Mouse (Mus musculus): Measurements from ENCODE around the gene Tpx2. TPM values are rescaled to one million over a fixed set of nuclear protein-coding genes. Genes with fewer than 3 reads are reported as not detected.
A peak's percentile ranks its signal among the peaks of the same experiment; 100 is the strongest.

Tpx2 gene
- total and polyA plus RNA-seq, 2 experiments from 2014 or later = 11.0 to 22.5 TPM

GRCm38 (mm10) chr2:152942898-152943515 is 95.2 kb downstream of the Tpx2 start:
- no peak for TF ChIP-seq CTCF (IDR thresholded peaks at IDR 0.05; ENCODE audit: low read depth)
- no peak for DNase-seq
- Histone ChIP-seq H3K4me2 (ENCODE audit: low read depth) (peak overlapping the region; percentile 94), H3K4me3 (ENCODE audit: low read depth, low read length) (peak overlapping the region; percentile 45), H3K27ac (ENCODE audit: low read depth, low read length) (no peak overlapping the region), H3K9me3 (ENCODE audit: low read length) (no peaks in the 10 kb centered on the region), H3K4me1 (ENCODE audit: insufficient read depth) (no peaks in the 10 kb centered on the region), H3K9ac (peak overlapping the region; percentile 36), H3K27me3 (ENCODE audit: insufficient read depth, low read length) (peaks cover 48% of the 10 kb centered on the region), H3K36me3 (ENCODE audit: insufficient read depth) (no peaks in the 10 kb centered on the region)
- peak; percentile 17; the same call in 1 of the 2 replicates for ATAC-seq
- under 1% methylated on average over 59 of the region's 65 CpGs for WGBS

- ATAC-seq = peak; percentile 51; the same call in 1 of the 2 replicates
- peak; percentile 42 for TF ChIP-seq CTCF (IDR thresholded peaks at IDR 0.05; ENCODE audit: low read depth)
- H3K27me3 ChIP-seq (ENCODE audit: insufficient read depth, low read length) = peaks cover 48% of the 10 kb centered on the region
Observed at GRCm38 (mm10) chr2:152943568-152943967, 95.8 kb downstream of the Tpx2 start.

GRCm38 (mm10) chr2:152944013-152944412 is 96.2 kb downstream of the Tpx2 start:
- Histone ChIP-seq H3K27me3 (ENCODE audit: insufficient read depth, low read length) (peaks cover 47% of the 10 kb centered on the region), H3K36me3 (ENCODE audit: insufficient read depth) (no peaks in the 10 kb centered on the region), H3K9ac (no peak overlapping the region), H3K27ac (ENCODE audit: low read depth, low read length) (no peak overlapping the region), H3K9me3 (ENCODE audit: low read length) (no peaks in the 10 kb centered on the region), H3K4me1 (ENCODE audit: insufficient read depth) (no peaks in the 10 kb centered on the region), H3K4me2 (ENCODE audit: low read depth) (no peak overlapping the region), H3K4me3 (ENCODE audit: low read depth, low read length) (no peak overlapping the region)
- DNase-seq (no peak), ATAC-seq (no peak)
- 52% methylated on average over 9 of the region's 9 CpGs for WGBS
- no peak for TF ChIP-seq CTCF (IDR thresholded peaks at IDR 0.05; ENCODE audit: low read depth)

More at GRCm38 (mm10) chr2:152943568-152943967, 95.8 kb downstream of the Tpx2 start:
- peak overlapping the region; percentile 94 for H3K4me2 ChIP-seq (ENCODE audit: low read depth)
- no peaks in the 10 kb centered on the region for H3K4me1 ChIP-seq (ENCODE audit: insufficient read depth)
- peak overlapping the region; percentile 36 for H3K9ac ChIP-seq
- no peaks in the 10 kb centered on the region for H3K9me3 ChIP-seq (ENCODE audit: low read length)
- WGBS = 5% methylated on average over 8 of the region's 8 CpGs
- peak; percentile 38 for DNase-seq
- H3K4me3 ChIP-seq (ENCODE audit: low read depth, low read length) = peak overlapping the region; percentile 45
- H3K36me3 ChIP-seq (ENCODE audit: insufficient read depth) = no peaks in the 10 kb centered on the region
- H3K27ac ChIP-seq (ENCODE audit: low read depth, low read length) = no peak overlapping the region

Small RNA genes within 50 kb of the gene (microRNA-seq; reads per million reads assigned to microRNA genes)
- 0.77 to 1.2 reads per million in 2 experiments for gene Mir5622

Other genes starting within 250 kb of the Tpx2 start
- gene Defb45, start 248.6 kb upstream of the Tpx2 start, total RNA-seq (2014; rRNA removed) = not detected in 2 replicates
- gene Defb45, start 248.6 kb upstream of the Tpx2 start, polyA plus RNA-seq (2015; fragmentation: Nextera tagmentation; extraction: Ambion mirVana) = not detected in 2 replicates
- not detected in 2 replicates for gene Defb36, start 243.6 kb upstream of the Tpx2 start, total RNA-seq (2014; rRNA removed)
- not detected in 2 replicates for gene Defb36, start 243.6 kb upstream of the Tpx2 start, polyA plus RNA-seq (2015; fragmentation: Nextera tagmentation; extraction: Ambion mirVana)
- gene Defb25, start 224.9 kb upstream of the Tpx2 start, total RNA-seq (2014; rRNA removed) = not detected in 2 replicates
- not detected in 2 replicates for gene Defb25, start 224.9 kb upstream of the Tpx2 start, polyA plus RNA-seq (2015; fragmentation: Nextera tagmentation; extraction: Ambion mirVana)
- gene Rem1, start 221.0 kb upstream of the Tpx2 start, total RNA-seq (2014; rRNA removed) = 0.46 and 2.7 TPM in 2 replicates
- gene Rem1, start 221.0 kb upstream of the Tpx2 start, polyA plus RNA-seq (2015; fragmentation: Nextera tagmentation; extraction: Ambion mirVana) = 0.44 and 0.53 TPM in 2 replicates
- gene H13, start 178.5 kb upstream of the Tpx2 start, total RNA-seq (2014; rRNA removed) = 121 and 177 TPM in 2 replicates
- gene H13, start 178.5 kb upstream of the Tpx2 start, polyA plus RNA-seq (2015; fragmentation: Nextera tagmentation; extraction: Ambion mirVana) = 165 and 166 TPM in 2 replicates
- 21.5 and 30.8 TPM in 2 replicates for gene Mcts2, start 160.9 kb upstream of the Tpx2 start, total RNA-seq (2014; rRNA removed)
- 26.6 and 29.9 TPM in 2 replicates for gene Mcts2, start 160.9 kb upstream of the Tpx2 start, polyA plus RNA-seq (2015; fragmentation: Nextera tagmentation; extraction: Ambion mirVana)
- gene Id1, start 111.7 kb upstream of the Tpx2 start, total RNA-seq (2014; rRNA removed) = 58.8 and 70.5 TPM in 2 replicates
- gene Id1, start 111.7 kb upstream of the Tpx2 start, polyA plus RNA-seq (2015; fragmentation: Nextera tagmentation; extraction: Ambion mirVana) = 59.8 and 71.3 TPM in 2 replicates
- gene Cox4i2, start 93.8 kb upstream of the Tpx2 start, total RNA-seq (2014; rRNA removed) = 4.3 TPM in 2 replicates
- 4.4 and 5.4 TPM in 2 replicates for gene Cox4i2, start 93.8 kb upstream of the Tpx2 start, polyA plus RNA-seq (2015; fragmentation: Nextera tagmentation; extraction: Ambion mirVana)
- gene Bcl2l1, start 16.2 kb upstream of the Tpx2 start, total RNA-seq (2014; rRNA removed) = 152 and 157 TPM in 2 replicates
- 173 and 175 TPM in 2 replicates for gene Bcl2l1, start 16.2 kb upstream of the Tpx2 start, polyA plus RNA-seq (2015; fragmentation: Nextera tagmentation; extraction: Ambion mirVana)
- 0.29 TPM in 1 of 2 replicates, not detected in the other for gene Mylk2, start 63.4 kb downstream of the Tpx2 start, total RNA-seq (2014; rRNA removed)
- gene Mylk2, start 63.4 kb downstream of the Tpx2 start, polyA plus RNA-seq (2015; fragmentation: Nextera tagmentation; extraction: Ambion mirVana) = not detected in 2 replicates
- gene Foxs1, start 85.2 kb downstream of the Tpx2 start, total RNA-seq (2014; rRNA removed) = 2.4 and 2.6 TPM in 2 replicates
- 3.1 TPM in 2 replicates for gene Foxs1, start 85.2 kb downstream of the Tpx2 start, polyA plus RNA-seq (2015; fragmentation: Nextera tagmentation; extraction: Ambion mirVana)
- 23.7 and 25.0 TPM in 2 replicates for gene Dusp15, start 103.7 kb downstream of the Tpx2 start, total RNA-seq (2014; rRNA removed)
- gene Dusp15, start 103.7 kb downstream of the Tpx2 start, polyA plus RNA-seq (2015; fragmentation: Nextera tagmentation; extraction: Ambion mirVana) = 12.9 and 14.8 TPM in 2 replicates
- 3.3 and 8.0 TPM in 2 replicates for gene Ttll9, start 114.5 kb downstream of the Tpx2 start, total RNA-seq (2014; rRNA removed)
- gene Ttll9, start 114.5 kb downstream of the Tpx2 start, polyA plus RNA-seq (2015; fragmentation: Nextera tagmentation; extraction: Ambion mirVana) = 3.9 and 4.3 TPM in 2 replicates
- gene Pdrg1, start 167.5 kb downstream of the Tpx2 start, total RNA-seq (2014; rRNA removed) = 65.9 and 95.4 TPM in 2 replicates
- 195 and 219 TPM in 2 replicates for gene Pdrg1, start 167.5 kb downstream of the Tpx2 start, polyA plus RNA-seq (2015; fragmentation: Nextera tagmentation; extraction: Ambion mirVana)
- 17.2 and 21.9 TPM in 2 replicates for gene Xkr7, start 183.9 kb downstream of the Tpx2 start, total RNA-seq (2014; rRNA removed)
- 0.76 and 0.77 TPM in 2 replicates for gene Xkr7, start 183.9 kb downstream of the Tpx2 start, polyA plus RNA-seq (2015; fragmentation: Nextera tagmentation; extraction: Ambion mirVana)
- 2.1 and 7.4 TPM in 2 replicates for gene Ccm2l, start 218.0 kb downstream of the Tpx2 start, total RNA-seq (2014; rRNA removed)
- gene Ccm2l, start 218.0 kb downstream of the Tpx2 start, polyA plus RNA-seq (2015; fragmentation: Nextera tagmentation; extraction: Ambion mirVana) = 1.1 TPM in 2 replicates

Data from forebrain, postnatal 0 days (tissue).